ENCODE assay signal across 9 mouse cellular contexts in genomic region chr4:89295441-89296220, GRCm38 (mm10). TPM values are rescaled to one million over a fixed set of nuclear protein-coding genes. Genes with fewer than 3 reads are reported as not detected.
DNase-seq lines count a peak whose midpoint lies in the region; ATAC-seq and TF ChIP-seq lines count a peak whose summit lies in the region.
"Had no signal": no experiment of that assay in that cellular context is flagged by ENCODE, and none has a peak within 500 bp of the region (broad histone marks: within the 10 kb centered on the region; RNA-seq: fewer than 3 reads in every experiment).

No protein-coding gene starts in this region.

- peak overlapping the region; percentile 76 for H3K4me3 ChIP-seq in heart, embryonic 13.5 days
- H3K4me3 ChIP-seq in G1E (ENCODE audit: low read depth, low read length), result peak overlapping the region; percentile 7; the same call in 1 of the 2 replicates
- peak overlapping the region; percentile 53 for H3K4me3 ChIP-seq in forebrain, embryonic 14.5 days (ENCODE audit: low read depth, low read length)
- peak overlapping the region; percentile 59 for H3K4me3 ChIP-seq in liver, embryonic 15.5 days (replicated peaks)
- H3K4me3 ChIP-seq: myocyte had no signal

- peaks cover 6% of the 10 kb centered on the region for H3K4me1 ChIP-seq in heart, embryonic 13.5 days
- no peaks in the 10 kb centered on the region for H3K4me1 ChIP-seq in G1E (ENCODE audit: insufficient read depth, low read depth, low read length)
- no peaks in the 10 kb centered on the region; the same call in 1 of the 2 replicates for H3K4me1 ChIP-seq in forebrain, embryonic 14.5 days (ENCODE audit: control insufficient read depth, insufficient read depth, low read length)
- H3K4me1 ChIP-seq in liver, embryonic 15.5 days (replicated peaks), result 0 out of 2 replicates have a peak, but pooled peaks cover 7% of the 10 kb centered on the region

- no peak for ATAC-seq in heart, embryonic 13.5 days (ENCODE audit: extremely low read depth, insufficient number of reproducible peaks, low FRiP score, low TSS enrichment)
- no peak for ATAC-seq in G1E (ENCODE audit: extremely low read depth, insufficient number of reproducible peaks, low FRiP score, poor library complexity, severe bottlenecking)
- ATAC-seq in forebrain, embryonic 14.5 days, result peak; percentile 28
- no peak for ATAC-seq in liver, embryonic 15.5 days (ENCODE audit: insufficient read depth)

- H3K9me3 ChIP-seq in heart, embryonic 13.5 days, result no peaks in the 10 kb centered on the region
- peaks cover 26% of the 10 kb centered on the region for H3K9me3 ChIP-seq in G1E (replicated peaks)
- H3K9me3 ChIP-seq in forebrain, embryonic 14.5 days (replicated peaks; ENCODE audit: control insufficient read depth, low read length), result no peaks in the 10 kb centered on the region
- H3K9me3 ChIP-seq in liver, embryonic 15.5 days (replicated peaks), result no peaks in the 10 kb centered on the region

- peaks cover 92% of the 10 kb centered on the region for H3K27me3 ChIP-seq in heart, embryonic 13.5 days (replicated peaks)
- no peaks in the 10 kb centered on the region for H3K27me3 ChIP-seq in G1E (ENCODE audit: insufficient read depth, low read length)
- H3K27me3 ChIP-seq in forebrain, embryonic 14.5 days (replicated peaks; ENCODE audit: control insufficient read depth, insufficient read depth, low read length), result peaks cover 89% of the 10 kb centered on the region
- peaks cover 90% of the 10 kb centered on the region for H3K27me3 ChIP-seq in liver, embryonic 15.5 days

- no peak for TF ChIP-seq CTCF in G1E (IDR thresholded peaks at IDR 0.05; ENCODE audit: low read depth, low read length)

- peak overlapping the region; percentile 97 for H3K4me2 ChIP-seq in heart, embryonic 13.5 days
- peak overlapping the region; percentile 86 for H3K4me2 ChIP-seq in forebrain, embryonic 14.5 days (ENCODE audit: low read length)
- peak overlapping the region; percentile 72 for H3K4me2 ChIP-seq in liver, embryonic 15.5 days

- WGBS in heart, embryonic 13.5 days, result 6% methylated on average over 31 of the region's 31 CpGs
- 2% methylated on average over 31 of the region's 31 CpGs for WGBS in forebrain, embryonic 14.5 days
- WGBS in liver, embryonic 15.5 days (ENCODE audit: insufficient replicate concordance), result 3% methylated on average over 31 of the region's 31 CpGs

- peak overlapping the region; percentile 77 for H3K9ac ChIP-seq in heart, embryonic 13.5 days
- peak overlapping the region; percentile 53 for H3K9ac ChIP-seq in forebrain, embryonic 14.5 days (ENCODE audit: low read length)
- peak overlapping the region; percentile 2; the same call in 1 of the 2 replicates for H3K9ac ChIP-seq in liver, embryonic 15.5 days

- DNase-seq in heart, postnatal 4 days, result no peak
- no peak for DNase-seq in G1E (ENCODE audit: low spot score)
- DNase-seq in forebrain, embryonic 14.5 days (ENCODE audit: low spot score), result no peak
- peak; percentile 32 for DNase-seq in testis, postnatal 14 days (ENCODE audit: low spot score)
- DNase-seq in cerebellum, postnatal 4 days (ENCODE audit: low spot score in 2 of 2), result no peak
- DNase-seq in layer of hippocampus, postnatal 14 days (ENCODE audit: low spot score in 2 of 2), result no peak

- H3K36me3 ChIP-seq in heart, embryonic 13.5 days, result no peaks in the 10 kb centered on the region
- H3K36me3 ChIP-seq in G1E (replicated peaks), result no peaks in the 10 kb centered on the region
- H3K36me3 ChIP-seq in forebrain, embryonic 14.5 days (ENCODE audit: control insufficient read depth, insufficient read depth, low read length), result no peaks in the 10 kb centered on the region
- H3K36me3 ChIP-seq in liver, embryonic 15.5 days (replicated peaks), result no peaks in the 10 kb centered on the region

- no peak overlapping the region for H3K27ac ChIP-seq in heart, embryonic 13.5 days (replicated peaks)
- no peak overlapping the region for H3K27ac ChIP-seq in forebrain, embryonic 14.5 days (ENCODE audit: low read depth, low read length)
- H3K27ac ChIP-seq in liver, embryonic 15.5 days (replicated peaks), result no peak overlapping the region

RNA-seq across cellular contexts. Expression of gene Cdkn2a, which starts 1.2 kb away (rescaled TPM):
- polyA plus RNA-seq in heart, embryonic 13.5 days (2015; fragmentation: Nextera tagmentation; extraction: Ambion mirVana), result not detected in 2 replicates
- total RNA-seq in heart, postnatal 4 days (2021), result under 1 TPM in 1 of 2 experiments, not detected in 1; 0.41 TPM
- not detected in 2 replicates for total RNA-seq in G1E (2014; fragmentation: Nextera tagmentation)
- not detected in 2 replicates for total RNA-seq in G1E (2017)
- polyA plus RNA-seq in G1E (2012), result not detected in 2 replicates
- not detected in 2 replicates for polyA plus RNA-seq in forebrain, embryonic 14.5 days (2014; fragmentation: Nextera tagmentation; extraction: Ambion mirVana)
- polyA plus RNA-seq in liver, embryonic 15.5 days (2015; fragmentation: Nextera tagmentation; extraction: Ambion mirVana), result not detected in 2 replicates
- total RNA-seq in layer of hippocampus, postnatal 14 days (2021), result under 1 TPM in 1 of 2 experiments, not detected in 1; 0.51 TPM
- polyA plus RNA-seq: myocyte had no signal

RNA-seq across cellular contexts. Expression of gene Cdkn2b, which starts 15.2 kb away (rescaled TPM):
- polyA plus RNA-seq in heart, embryonic 13.5 days (2015; fragmentation: Nextera tagmentation; extraction: Ambion mirVana), result 0.75 and 1.1 TPM in 2 replicates
- total RNA-seq in heart, postnatal 4 days (2021), result 1 to 10 TPM in 1 of 2 experiments, under 1 TPM in 1; 0.91 to 1.9 TPM
- total RNA-seq in G1E (2014; fragmentation: Nextera tagmentation) (0.53 TPM in 1 of 2 replicates, not detected in the other), G1E (2017) (0.23 and 0.33 TPM in 2 replicates)
- polyA plus RNA-seq in G1E (2012), result not detected in 2 replicates
- polyA plus RNA-seq in forebrain, embryonic 14.5 days (2014; fragmentation: Nextera tagmentation; extraction: Ambion mirVana), result 0.20 and 0.57 TPM in 2 replicates
- polyA plus RNA-seq in liver, embryonic 15.5 days (2015; fragmentation: Nextera tagmentation; extraction: Ambion mirVana), result 0.14 TPM in 1 of 2 replicates, not detected in the other
- 1 to 10 TPM; 2.1 to 3.1 TPM for total RNA-seq in layer of hippocampus, postnatal 14 days (2021)
- polyA plus RNA-seq: myocyte had no signal

Comparison
In these comparisons a context has a peak if more than half of its experiments do, and no peak if none do; other contexts are left out.
1. H3K4me3 ChIP-seq: peak in every context shown above with its lines; median percentile 76 in heart, embryonic 13.5 days; 59 in liver, embryonic 15.5 days; 53 in forebrain, embryonic 14.5 days; 7 in G1E.
2. H3K9ac ChIP-seq: peak in every context shown above with its lines; median percentile 77 in heart, embryonic 13.5 days; 53 in forebrain, embryonic 14.5 days; 2 in liver, embryonic 15.5 days.